ENCODE assay signal across 18 mouse cellular contexts in genomic region chr4:151352249-151352648, GRCm38 (mm10).
A peak's percentile ranks its signal among the peaks of the same experiment; 100 is the strongest.
DNase-seq lines count a peak whose midpoint lies in the region; ATAC-seq and TF ChIP-seq lines count a peak whose summit lies in the region.
"Had no signal": no experiment of that assay in that cellular context is flagged by ENCODE, and none has a peak within 500 bp of the region (broad histone marks: within the 10 kb centered on the region; RNA-seq: fewer than 3 reads in every experiment).

No protein-coding gene starts in this region.

- H3K27ac ChIP-seq in forebrain, postnatal 0 days (ENCODE audit: low read depth, low read length) = no peak overlapping the region
- no peak overlapping the region for H3K27ac ChIP-seq in forebrain, embryonic 13.5 days
- 0 out of 2 replicates have a peak overlapping the region, but pooled peaks have one; percentile 7 for H3K27ac ChIP-seq in neural tube, embryonic 13.5 days (replicated peaks)
- peak overlapping the region; percentile 6; the same call in 1 of the 2 replicates for H3K27ac ChIP-seq in neural tube, embryonic 15.5 days (replicated peaks)
- no peak overlapping the region for H3K27ac ChIP-seq in heart, embryonic 12.5 days (ENCODE audit: poor library complexity, severe bottlenecking)
- H3K27ac ChIP-seq: kidney, embryonic 15.5 days; liver, embryonic 12.5 days; midbrain, embryonic 15.5 days had no signal

- H3K9me3 ChIP-seq in forebrain, postnatal 0 days (ENCODE audit: low read length) = no peaks in the 10 kb centered on the region
- no peaks in the 10 kb centered on the region for H3K9me3 ChIP-seq in forebrain, embryonic 13.5 days (replicated peaks)
- no peaks in the 10 kb centered on the region for H3K9me3 ChIP-seq in neural tube, embryonic 13.5 days
- H3K9me3 ChIP-seq in neural tube, embryonic 15.5 days (replicated peaks) = no peaks in the 10 kb centered on the region
- H3K9me3 ChIP-seq in heart, embryonic 12.5 days (replicated peaks) = no peaks in the 10 kb centered on the region
- H3K9me3 ChIP-seq: kidney, embryonic 15.5 days; midbrain, embryonic 15.5 days had no signal

- H3K27me3 ChIP-seq in forebrain, postnatal 0 days (ENCODE audit: insufficient read depth, low read length) = peaks cover 2% of the 10 kb centered on the region
- no peaks in the 10 kb centered on the region; the same call in 1 of the 2 replicates for H3K27me3 ChIP-seq in forebrain, embryonic 13.5 days
- no peaks in the 10 kb centered on the region for H3K27me3 ChIP-seq in neural tube, embryonic 13.5 days
- H3K27me3 ChIP-seq in neural tube, embryonic 15.5 days (replicated peaks) = no peaks in the 10 kb centered on the region
- peaks cover 24% of the 10 kb centered on the region for H3K27me3 ChIP-seq in heart, embryonic 12.5 days (replicated peaks)
- H3K27me3 ChIP-seq: liver, embryonic 12.5 days; midbrain, embryonic 15.5 days; Patski had no signal

- H3K36me3 ChIP-seq in forebrain, postnatal 0 days (ENCODE audit: insufficient read depth) = no peaks in the 10 kb centered on the region
- no peaks in the 10 kb centered on the region for H3K36me3 ChIP-seq in forebrain, embryonic 13.5 days (ENCODE audit: poor library complexity, severe bottlenecking)
- H3K36me3 ChIP-seq in neural tube, embryonic 13.5 days = no peaks in the 10 kb centered on the region
- H3K36me3 ChIP-seq in neural tube, embryonic 15.5 days = no peaks in the 10 kb centered on the region
- no peaks in the 10 kb centered on the region for H3K36me3 ChIP-seq in heart, embryonic 12.5 days
- H3K36me3 ChIP-seq: kidney, embryonic 15.5 days; liver, embryonic 12.5 days; midbrain, embryonic 15.5 days had no signal

- no peak for TF ChIP-seq CTCF in forebrain, postnatal 0 days (IDR thresholded peaks at IDR 0.05; ENCODE audit: low read depth)

- WGBS in forebrain, postnatal 0 days = 55% methylated on average over 4 of the region's 4 CpGs
- 79% methylated on average over 4 of the region's 4 CpGs for WGBS in forebrain, embryonic 13.5 days
- 77% methylated on average over 4 of the region's 4 CpGs for WGBS in neural tube, embryonic 13.5 days
- WGBS in neural tube, embryonic 15.5 days = 76% methylated on average over 4 of the region's 4 CpGs
- 73% methylated on average over 4 of the region's 4 CpGs for WGBS in heart, embryonic 12.5 days

- H3K4me1 ChIP-seq in forebrain, postnatal 0 days (ENCODE audit: insufficient read depth) = no peaks in the 10 kb centered on the region
- H3K4me1 ChIP-seq in forebrain, embryonic 13.5 days = peaks cover 11% of the 10 kb centered on the region; the same call in 1 of the 2 replicates
- peaks cover 44% of the 10 kb centered on the region for H3K4me1 ChIP-seq in neural tube, embryonic 13.5 days (replicated peaks)
- peaks cover 41% of the 10 kb centered on the region for H3K4me1 ChIP-seq in neural tube, embryonic 15.5 days
- H3K4me1 ChIP-seq in heart, embryonic 12.5 days (replicated peaks) = peaks cover 11% of the 10 kb centered on the region; the same call in 1 of the 2 replicates

- no peak overlapping the region for H3K4me3 ChIP-seq in forebrain, postnatal 0 days (ENCODE audit: low read depth, low read length)
- H3K4me3 ChIP-seq in forebrain, embryonic 13.5 days = no peak overlapping the region
- H3K4me3 ChIP-seq in neural tube, embryonic 13.5 days = no peak overlapping the region
- no peak overlapping the region for H3K4me3 ChIP-seq in neural tube, embryonic 15.5 days (replicated peaks)
- H3K4me3 ChIP-seq in heart, embryonic 12.5 days = no peak overlapping the region
- H3K4me3 ChIP-seq: kidney, embryonic 15.5 days; liver, embryonic 12.5 days; midbrain, embryonic 15.5 days had no signal

- H3K9ac ChIP-seq in forebrain, postnatal 0 days = no peak overlapping the region
- H3K9ac ChIP-seq in forebrain, embryonic 13.5 days = no peak overlapping the region
- no peak overlapping the region for H3K9ac ChIP-seq in neural tube, embryonic 13.5 days
- H3K9ac ChIP-seq in neural tube, embryonic 15.5 days (replicated peaks) = no peak overlapping the region
- H3K9ac ChIP-seq in heart, embryonic 12.5 days = no peak overlapping the region
- H3K9ac ChIP-seq: kidney, embryonic 15.5 days; liver, embryonic 12.5 days; midbrain, embryonic 15.5 days had no signal

- no peak overlapping the region for H3K4me2 ChIP-seq in forebrain, postnatal 0 days (ENCODE audit: low read depth)
- no peak overlapping the region for H3K4me2 ChIP-seq in forebrain, embryonic 13.5 days
- no peak overlapping the region for H3K4me2 ChIP-seq in neural tube, embryonic 13.5 days
- no peak overlapping the region for H3K4me2 ChIP-seq in neural tube, embryonic 15.5 days
- H3K4me2 ChIP-seq in heart, embryonic 12.5 days = no peak overlapping the region
- H3K4me2 ChIP-seq: kidney, embryonic 15.5 days; liver, embryonic 12.5 days had no signal

- DNase-seq in forebrain, postnatal 0 days = peak; percentile 82
- DNase-seq in neural tube, embryonic 10.5 days (ENCODE audit: extremely low spot score, low spot score) = no peak
- DNase-seq in layer of hippocampus, adult 11-12 months (ENCODE audit: low spot score) = peak; percentile 30
- no peak for DNase-seq in B cell, adult 2 months
- DNase-seq: cerebellum, adult 9-11 months; heart, adult 18-20 months; right cerebral cortex, postnatal 14 days; thymus, adult 2 months had no signal

- ATAC-seq in forebrain, postnatal 0 days = peak; percentile 66
- ATAC-seq in forebrain, embryonic 13.5 days = no peak
- no peak for ATAC-seq in neural tube, embryonic 13.5 days (ENCODE audit: low read depth)
- ATAC-seq in neural tube, embryonic 15.5 days (ENCODE audit: low FRiP score) = no peak
- no peak for ATAC-seq in heart, embryonic 12.5 days (ENCODE audit: insufficient number of reproducible peaks, low FRiP score)
- ATAC-seq: activated CD4-positive, CD25-positive, alpha-beta regulatory T cell, adult 4 months; inflammation-experienced regulatory T-cells, adult 6 months; liver, embryonic 12.5 days; Patski had no signal

Comparison
In these comparisons a context has a peak if more than half of its experiments do, and no peak if none do; other contexts are left out.
1. DNase-seq: peak in forebrain, postnatal 0 days (single experiment) and layer of hippocampus, adult 11-12 months (single experiment); none in neural tube, embryonic 10.5 days (single experiment) and B cell, adult 2 months (0 of 2).
2. H3K27ac ChIP-seq: peak in neural tube, embryonic 13.5 days (single experiment) and neural tube, embryonic 15.5 days (single experiment); none in forebrain, postnatal 0 days (single experiment), forebrain, embryonic 13.5 days (single experiment) and heart, embryonic 12.5 days (single experiment).